Mouse (Mus musculus) liver, embryonic 14.5 days (tissue): ENCODE measurements around the gene Rnaseh2a. TPM values are rescaled to one million over a fixed set of nuclear protein-coding genes. Genes with fewer than 3 reads are reported as not detected.

Experiments used
- ATAC-seq: fragments of 200-750 bp; cut with Nextera tagmentation; 2 replicates; pipeline ENCODE4 v1.8.0; 2017; ENCODE audit warnings: moderate number of reproducible peaks, mild to moderate bottlenecking, moderate library complexity; ENCODE audit not compliant: insufficient read depth
- DNase-seq, 3 experiments: peaks; one replicate each; pipeline ENCODE4 v3.0.0-alpha.2; 2012 to 2013; ENCODE audit warnings: low read depth in 3 of 3, low spot score in 3 of 3
- H3K27ac ChIP-seq: fragments of 300-500 bp; sonication (generic); 2 replicates; pipeline ENCODE4 v1.5.1; 2014; ENCODE audit warnings: moderate library complexity, mild to moderate bottlenecking, control low read depth, inconsistent platforms
- H3K27me3 ChIP-seq: fragments of 300-500 bp; sonication (generic); 2 replicates; pipeline ENCODE4 v1.6.1; 2014; ENCODE audit warnings: mild to moderate bottlenecking, low read length, moderate library complexity; ENCODE audit not compliant: control insufficient read depth, insufficient read depth
- H3K36me3 ChIP-seq: fragments of 300-500 bp; sonication (generic); replicated peaks from 2 replicates; pipeline ENCODE4 v1.6.1; 2014; ENCODE audit warnings: low read depth; ENCODE audit not compliant: control insufficient read depth, insufficient read depth
- H3K4me1 ChIP-seq, 2 experiments: fragments of 200-500 bp in 1 of 2; fragments of 300-500 bp in 1 of 2; sonication (generic) in 1 of 2; replicated peaks; 2 replicates each; pipeline ENCODE4 v1.6.1; 2012 to 2014; ENCODE audit warnings: antibody characterized with exemption in 1 of 2, inconsistent platforms in 1 of 2, low read length in 1 of 2; ENCODE audit not compliant: control insufficient read depth in 2 of 2, insufficient read depth in 2 of 2
- H3K4me2 ChIP-seq: fragments of 300-500 bp; sonication (generic); 2 replicates; pipeline ENCODE4 v1.6.1; 2014; ENCODE audit warnings: low read depth, mild to moderate bottlenecking, control low read depth, moderate library complexity
- H3K4me3 ChIP-seq, 2 experiments: fragments of 200-500 bp in 1 of 2; fragments of 300-500 bp in 1 of 2; sonication (generic) in 1 of 2; 2 replicates each; pipeline ENCODE4 v1.5.1; 2012 to 2014; ENCODE audit warnings: low read depth in 2 of 2, low read length in 2 of 2, mild to moderate bottlenecking in 2 of 2, control low read depth in 1 of 2, inconsistent platforms in 1 of 2, moderate library complexity in 1 of 2; ENCODE audit not compliant: insufficient read depth in 1 of 2
- H3K9ac ChIP-seq: fragments of 300-500 bp; sonication (generic); replicated peaks from 2 replicates; pipeline ENCODE4 v1.6.1; 2014; ENCODE audit warnings: mild to moderate bottlenecking, control low read depth, moderate library complexity
- H3K9me3 ChIP-seq: fragments of 300-500 bp; sonication (generic); 2 replicates; pipeline ENCODE4 v1.6.1; 2016; ENCODE audit warnings: low read length, mixed read lengths; ENCODE audit not compliant: control insufficient read depth
- CTCF ChIP-seq: IDR thresholded peaks from 2 replicates; pipeline ENCODE4 v1.5.1; 2016; ENCODE audit warnings: antibody characterized with exemption, low read depth, control low read depth
- EP300 ChIP-seq: IDR thresholded peaks from 2 replicates; pipeline ENCODE4 v1.6.1; 2016; ENCODE audit warnings: antibody characterized with exemption, low read depth
- WGBS: fragments of 180-500 bp; shearing (Covaris S2); extraction: QIAGEN DNeasy Blood & Tissue Kit; methylation state at CpG from one replicate; pipeline ENCODE4 v1.1.7; 2014; ENCODE audit not compliant: insufficient replicate concordance; 5-methylcytosine and 5-hydroxymethylcytosine counted together
- polyA plus RNA-seq, 2 experiments: library from polyadenylated mRNA; depleted of rRNA in 1 of 2; stranded (reverse) in 1 of 2; unstranded in 1 of 2; fragments of >200 nt; fragmentation: Nextera tagmentation in 1 of 2; extraction: Ambion mirVana in 1 of 2; gene quantifications; 2 replicates each; pipeline versions ENCODE4 v1.2.1 to v1.2.3; 2012 to 2014

Rnaseh2a gene
- polyA plus RNA-seq, 2 experiments: 56.2 to 107 TPM

GRCm38 (mm10) chr8:84934860-84935259, 34.7 kb downstream of the Rnaseh2a start:
- DNase-seq (no peak), ATAC-seq (no peak)
- Histone ChIP-seq H3K4me1 (peaks cover 5 to 7% of the 10 kb centered on the region in 2 experiments), H3K36me3 (no peaks in the 10 kb centered on the region), H3K27ac (no peak overlapping the region), H3K4me2 (no peak overlapping the region), H3K27me3 (peaks cover 75% of the 10 kb centered on the region), H3K9me3 (no peaks in the 10 kb centered on the region), H3K4me3 (no peak overlapping the region), H3K9ac (no peak overlapping the region)
- TF ChIP-seq CTCF (no peak), EP300 (no peak)
- 2% methylated on average over 15 of the region's 15 CpGs for WGBS

- TF ChIP-seq CTCF (no peak), EP300 (no peak)
- ATAC-seq (no peak), DNase-seq (no peak)
- no peaks in the 10 kb centered on the region for H3K36me3 ChIP-seq
- H3K4me3 ChIP-seq: no peak overlapping the region
- peaks cover 5 to 7% of the 10 kb centered on the region in 2 experiments for H3K4me1 ChIP-seq
- H3K4me2 ChIP-seq: no peak overlapping the region
- no peak overlapping the region for H3K27ac ChIP-seq
- peaks cover 81% of the 10 kb centered on the region for H3K27me3 ChIP-seq
- no peaks in the 10 kb centered on the region for H3K9me3 ChIP-seq
- 66% methylated on average over 16 of the region's 16 CpGs for WGBS
- H3K9ac ChIP-seq: no peak overlapping the region
Observed at GRCm38 (mm10) chr8:84933767-84934559, 35.6 kb downstream of the Rnaseh2a start.

GRCm38 (mm10) chr8:84930582-84930981, 39.0 kb downstream of the Rnaseh2a start:
- TF ChIP-seq CTCF (no peak), EP300 (no peak)
- 78% methylated on average over 13 of the region's 13 CpGs for WGBS
- no peak for ATAC-seq
- H3K27ac ChIP-seq: no peak overlapping the region
- H3K4me3 ChIP-seq: no peak overlapping the region
- no peak overlapping the region for H3K9ac ChIP-seq
- no peaks in the 10 kb centered on the region for H3K36me3 ChIP-seq
- no peak overlapping the region for H3K4me2 ChIP-seq
- peaks cover 0 to 2% of the 10 kb centered on the region in 2 experiments; a peak in 1 of 4 replicates for H3K4me1 ChIP-seq
- peaks cover 50% of the 10 kb centered on the region for H3K27me3 ChIP-seq
- no peak for DNase-seq
- no peaks in the 10 kb centered on the region for H3K9me3 ChIP-seq

- H3K36me3 ChIP-seq: no peaks in the 10 kb centered on the region
- ATAC-seq (0 out of 2 replicates have a peak, but pooled peaks have one; percentile 47), DNase-seq (no peak)
- no peak overlapping the region for H3K27ac ChIP-seq
- H3K27me3 ChIP-seq: peaks cover 31% of the 10 kb centered on the region
- WGBS: 6% methylated on average over 52 of the region's 52 CpGs
- peak overlapping the region; percentile 27; the same call in 1 of the 2 replicates for H3K4me2 ChIP-seq
- H3K4me3 ChIP-seq: no peak overlapping the region
- H3K4me1 ChIP-seq: no peaks in the 10 kb centered on the region
- no peak overlapping the region for H3K9ac ChIP-seq
- no peaks in the 10 kb centered on the region for H3K9me3 ChIP-seq
- TF ChIP-seq CTCF (peak; percentile 92), EP300 (no peak)
Observed at GRCm38 (mm10) chr8:84928456-84929306, 40.9 kb downstream of the Rnaseh2a start.

GRCm38 (mm10) chr8:84927513-84927912, 42.1 kb downstream of the Rnaseh2a start:
- Histone ChIP-seq H3K4me3 (no peak overlapping the region), H3K27ac (no peak overlapping the region), H3K9ac (no peak overlapping the region), H3K27me3 (peaks cover 29% of the 10 kb centered on the region), H3K4me2 (no peak overlapping the region), H3K36me3 (no peaks in the 10 kb centered on the region), H3K4me1 (no peaks in the 10 kb centered on the region), H3K9me3 (no peaks in the 10 kb centered on the region)
- WGBS: 54% methylated on average over 1 of the region's 1 CpGs
- TF ChIP-seq CTCF: no peak
- TF ChIP-seq EP300: no peak
- DNase-seq (no peak), ATAC-seq (no peak)
